Mouse (Mus musculus): ENCODE results near the gene Pth1r. TPM values are rescaled to one million over a fixed set of nuclear protein-coding genes. Genes with fewer than 3 reads are reported as not detected.

The Pth1r gene
- polyA plus RNA-seq, 1 experiment from 2014 or later, result 46.3 TPM

Other genes starting within 250 kb of the Pth1r start
- gene Setd2, start 214.5 kb downstream of the Pth1r start, polyA plus RNA-seq (2016; fragmentation: Nextera tagmentation; extraction: Ambion mirVana), result 36.7 and 37.4 TPM in 2 replicates
- 37.8 and 39.3 TPM in 2 replicates for gene Nradd, start 122.7 kb downstream of the Pth1r start, polyA plus RNA-seq (2016; fragmentation: Nextera tagmentation; extraction: Ambion mirVana)
- gene Nbeal2, start 93.0 kb downstream of the Pth1r start, polyA plus RNA-seq (2016; fragmentation: Nextera tagmentation; extraction: Ambion mirVana), result 1.9 and 2.0 TPM in 2 replicates
- 174 and 177 TPM in 2 replicates for gene Ccdc12, start 90.6 kb downstream of the Pth1r start, polyA plus RNA-seq (2016; fragmentation: Nextera tagmentation; extraction: Ambion mirVana)
- gene Myl3, start 5.3 kb downstream of the Pth1r start, polyA plus RNA-seq (2016; fragmentation: Nextera tagmentation; extraction: Ambion mirVana), result 0.86 and 4.4 TPM in 2 replicates
- gene Prss42, start 51.0 kb upstream of the Pth1r start, polyA plus RNA-seq (2016; fragmentation: Nextera tagmentation; extraction: Ambion mirVana), result not detected in 2 replicates
- not detected in 2 replicates for gene Prss44, start 66.8 kb upstream of the Pth1r start, polyA plus RNA-seq (2016; fragmentation: Nextera tagmentation; extraction: Ambion mirVana)
- not detected in 2 replicates for gene Prss43, start 79.5 kb upstream of the Pth1r start, polyA plus RNA-seq (2016; fragmentation: Nextera tagmentation; extraction: Ambion mirVana)
- not detected in 2 replicates for gene Prss45, start 87.4 kb upstream of the Pth1r start, polyA plus RNA-seq (2016; fragmentation: Nextera tagmentation; extraction: Ambion mirVana)
- gene Prss46, start 97.4 kb upstream of the Pth1r start, polyA plus RNA-seq (2016; fragmentation: Nextera tagmentation; extraction: Ambion mirVana), result not detected in 2 replicates
- gene Prss50, start 110.8 kb upstream of the Pth1r start, polyA plus RNA-seq (2016; fragmentation: Nextera tagmentation; extraction: Ambion mirVana), result 0.55 and 0.67 TPM in 2 replicates
- 1.5 and 2.1 TPM in 2 replicates for gene Als2cl, start 132.7 kb upstream of the Pth1r start, polyA plus RNA-seq (2016; fragmentation: Nextera tagmentation; extraction: Ambion mirVana)
- 0.31 and 0.60 TPM in 2 replicates for gene Tmie, start 133.0 kb upstream of the Pth1r start, polyA plus RNA-seq (2016; fragmentation: Nextera tagmentation; extraction: Ambion mirVana)
- not detected in 2 replicates for gene Fam240a, start 169.7 kb upstream of the Pth1r start, polyA plus RNA-seq (2016; fragmentation: Nextera tagmentation; extraction: Ambion mirVana)
- gene Tdgf1, start 199.0 kb upstream of the Pth1r start, polyA plus RNA-seq (2016; fragmentation: Nextera tagmentation; extraction: Ambion mirVana), result not detected in 2 replicates
- 0.14 and 0.15 TPM in 2 replicates for gene Lrrc2, start 204.4 kb upstream of the Pth1r start, polyA plus RNA-seq (2016; fragmentation: Nextera tagmentation; extraction: Ambion mirVana)
- 0.11 and 0.40 TPM in 2 replicates for gene Rtp3, start 243.4 kb upstream of the Pth1r start, polyA plus RNA-seq (2016; fragmentation: Nextera tagmentation; extraction: Ambion mirVana)

Measured in embryonic facial prominence, embryonic 10.5 days (tissue).